18 mouse cellular contexts compared by ENCODE assay signal in genomic region chr12:112463209-112463608, GRCm38 (mm10). TPM values are rescaled to one million over a fixed set of nuclear protein-coding genes. Genes with fewer than 3 reads are reported as not detected.
A peak's percentile ranks its signal among the peaks of the same experiment; 100 is the strongest.
DNase-seq lines count a peak whose midpoint lies in the region; ATAC-seq and TF ChIP-seq lines count a peak whose summit lies in the region.
"Had no signal": no experiment of that assay in that cellular context is flagged by ENCODE, and none has a peak within 500 bp of the region (broad histone marks: within the 10 kb centered on the region; RNA-seq: fewer than 3 reads in every experiment).

No protein-coding gene starts in this region.

- no peak overlapping the region for H3K9ac ChIP-seq in hindbrain, postnatal 0 days (replicated peaks; ENCODE audit: low read length)
- no peak overlapping the region for H3K9ac ChIP-seq in hindbrain, embryonic 14.5 days
- H3K9ac ChIP-seq in midbrain, postnatal 0 days (replicated peaks; ENCODE audit: low read length, poor library complexity, severe bottlenecking): no peak overlapping the region
- H3K9ac ChIP-seq in ES-E14 (ENCODE audit: insufficient read depth, low read depth, low read length, poor library complexity, severe bottlenecking): no peak overlapping the region
- H3K9ac ChIP-seq: hindbrain, embryonic 15.5 days; lung, embryonic 15.5 days had no signal

- no peak overlapping the region for H3K27ac ChIP-seq in hindbrain, postnatal 0 days
- H3K27ac ChIP-seq in hindbrain, embryonic 14.5 days: no peak overlapping the region
- no peak overlapping the region for H3K27ac ChIP-seq in midbrain, postnatal 0 days (ENCODE audit: low read depth, low read length)
- no peak overlapping the region for H3K27ac ChIP-seq in midbrain, embryonic 10.5 days (replicated peaks)
- no peak overlapping the region for H3K27ac ChIP-seq in ES-E14 (ENCODE audit: insufficient read depth, low read depth, low read length, poor library complexity, severe bottlenecking)
- no peak overlapping the region for H3K27ac ChIP-seq in cortical plate, adult 2 months (ENCODE audit: insufficient read depth, low read length)
- H3K27ac ChIP-seq in cerebellum, adult 2 months (ENCODE audit: insufficient read depth, low read length): no peak overlapping the region
- H3K27ac ChIP-seq: hindbrain, embryonic 15.5 days; lung, embryonic 15.5 days had no signal

- TF ChIP-seq CTCF in hindbrain, postnatal 0 days (IDR thresholded peaks at IDR 0.05; ENCODE audit: low read depth): peak; percentile 43
- TF ChIP-seq CTCF in midbrain, postnatal 0 days (IDR thresholded peaks at IDR 0.05): peak; percentile 54
- TF ChIP-seq CTCF in cortical plate, adult 2 months (IDR thresholded peaks at IDR 0.05; ENCODE audit: extremely low read depth, insufficient read depth, low read length): peak; percentile 23; the same call in 1 of the 2 replicates
- no peak for TF ChIP-seq CTCF in cerebellum, adult 2 months (IDR thresholded peaks at IDR 0.05; ENCODE audit: borderline replicate concordance, insufficient read depth, low read depth, low read length)

- H3K27me3 ChIP-seq in hindbrain, postnatal 0 days (ENCODE audit: insufficient read depth, low read length): no peaks in the 10 kb centered on the region
- H3K27me3 ChIP-seq in hindbrain, embryonic 14.5 days (ENCODE audit: control insufficient read depth, insufficient read depth, low read length): peaks cover 4% of the 10 kb centered on the region; the same call in 1 of the 2 replicates
- H3K27me3 ChIP-seq in midbrain, postnatal 0 days (ENCODE audit: insufficient read depth, low read length): no peaks in the 10 kb centered on the region
- peaks cover 3% of the 10 kb centered on the region; the same call in 1 of the 2 replicates for H3K27me3 ChIP-seq in midbrain, embryonic 10.5 days (ENCODE audit: low read depth, poor library complexity, severe bottlenecking)
- H3K27me3 ChIP-seq in cerebellum, adult 2 months (ENCODE audit: control insufficient read depth, insufficient read depth, low read length): no peaks in the 10 kb centered on the region
- H3K27me3 ChIP-seq: lung, embryonic 15.5 days had no signal

- 75% methylated on average over 4 of the region's 4 CpGs for WGBS in hindbrain, postnatal 0 days
- WGBS in hindbrain, embryonic 14.5 days: 81% methylated on average over 4 of the region's 4 CpGs
- 79% methylated on average over 4 of the region's 4 CpGs for WGBS in midbrain, postnatal 0 days
- 79% methylated on average over 4 of the region's 4 CpGs for WGBS in midbrain, embryonic 10.5 days
- WGBS in cerebellum, adult 2 months: 86% methylated on average over 4 of the region's 4 CpGs

- H3K9me3 ChIP-seq in hindbrain, postnatal 0 days (ENCODE audit: low read length): no peaks in the 10 kb centered on the region
- no peaks in the 10 kb centered on the region for H3K9me3 ChIP-seq in hindbrain, embryonic 14.5 days (ENCODE audit: control insufficient read depth, low read length)
- H3K9me3 ChIP-seq in midbrain, postnatal 0 days (ENCODE audit: low read length): no peaks in the 10 kb centered on the region
- H3K9me3 ChIP-seq in midbrain, embryonic 10.5 days (replicated peaks): no peaks in the 10 kb centered on the region
- H3K9me3 ChIP-seq in ES-E14 (ENCODE audit: control insufficient read depth, insufficient read depth, low read depth, low read length): no peaks in the 10 kb centered on the region
- H3K9me3 ChIP-seq: hindbrain, embryonic 15.5 days; limb, embryonic 10.5 days; lung, embryonic 15.5 days; megakaryocyte, embryonic 14.5 days had no signal

- no peak for ATAC-seq in hindbrain, postnatal 0 days
- ATAC-seq in hindbrain, embryonic 14.5 days (ENCODE audit: low FRiP score): no peak
- no peak for ATAC-seq in midbrain, postnatal 0 days (ENCODE audit: low FRiP score)

- no peaks in the 10 kb centered on the region for H3K36me3 ChIP-seq in hindbrain, postnatal 0 days (ENCODE audit: insufficient read depth, low read length)
- H3K36me3 ChIP-seq in hindbrain, embryonic 14.5 days (replicated peaks; ENCODE audit: control insufficient read depth, insufficient read depth): no peaks in the 10 kb centered on the region
- H3K36me3 ChIP-seq in midbrain, postnatal 0 days (ENCODE audit: insufficient read depth, low read length): no peaks in the 10 kb centered on the region
- no peaks in the 10 kb centered on the region for H3K36me3 ChIP-seq in midbrain, embryonic 10.5 days
- H3K36me3 ChIP-seq in ES-E14 (ENCODE audit: control insufficient read depth, insufficient read depth, low read length, poor library complexity, severe bottlenecking): no peaks in the 10 kb centered on the region
- H3K36me3 ChIP-seq: hindbrain, embryonic 15.5 days; limb, embryonic 10.5 days; lung, embryonic 15.5 days had no signal

- H3K4me2 ChIP-seq in hindbrain, postnatal 0 days (ENCODE audit: low read depth, low read length): no peak overlapping the region
- no peak overlapping the region for H3K4me2 ChIP-seq in hindbrain, embryonic 14.5 days (replicated peaks)
- no peak overlapping the region for H3K4me2 ChIP-seq in midbrain, postnatal 0 days (ENCODE audit: low read depth, low read length, poor library complexity, severe bottlenecking)
- H3K4me2 ChIP-seq: hindbrain, embryonic 15.5 days; lung, embryonic 15.5 days had no signal

- in situ Hi-C loops in ES-E14 (cut with MboI; ENCODE audit: low sequenced_read_pairs in 2 of 2, unreplicated experiment in 2 of 2): no loop called here

- DNase-seq in hindbrain, postnatal 0 days (ENCODE audit: low spot score): no peak
- no peak for DNase-seq in hindbrain, embryonic 14.5 days (ENCODE audit: low spot score)
- no peak for DNase-seq in midbrain, postnatal 0 days (ENCODE audit: low spot score)
- no peak for DNase-seq in midbrain, embryonic 10.5 days (ENCODE audit: low spot score)
- DNase-seq in ES-E14 (ENCODE audit: low read depth, low spot score): peak; percentile 25
- no peak for DNase-seq in cerebellum, adult 2 months
- no peak for DNase-seq in adrenal gland, postnatal 14 days
- DNase-seq: adrenal gland, postnatal 10 days; heart, postnatal 10 days; right cerebral cortex, adult 18-20 months; spleen, adult 18-20 months had no signal

- peaks cover 2% of the 10 kb centered on the region; the same call in 1 of the 2 replicates for H3K4me1 ChIP-seq in hindbrain, postnatal 0 days (ENCODE audit: insufficient read depth, low read length)
- no peaks in the 10 kb centered on the region; the same call in 1 of the 2 replicates for H3K4me1 ChIP-seq in hindbrain, embryonic 14.5 days (replicated peaks; ENCODE audit: control insufficient read depth, insufficient read depth, low read length)
- H3K4me1 ChIP-seq in midbrain, postnatal 0 days (ENCODE audit: insufficient read depth, low read length): no peaks in the 10 kb centered on the region
- H3K4me1 ChIP-seq in midbrain, embryonic 10.5 days: peaks cover 15% of the 10 kb centered on the region
- H3K4me1 ChIP-seq in ES-E14 (ENCODE audit: control insufficient read depth in 2 of 2, insufficient read depth in 2 of 2, low read length in 2 of 2, poor library complexity in 1 of 2): no peaks in the 10 kb centered on the region; a peak in 1 of 4 replicates
- 0 out of 2 replicates have a peak, but pooled peaks cover under 1% of the 10 kb centered on the region for H3K4me1 ChIP-seq in cortical plate, adult 2 months (ENCODE audit: control insufficient read depth, insufficient read depth, low read length)
- no peaks in the 10 kb centered on the region; the same call in 1 of the 2 replicates for H3K4me1 ChIP-seq in cerebellum, adult 2 months (ENCODE audit: control insufficient read depth, insufficient read depth, low read length)
- H3K4me1 ChIP-seq: lung, embryonic 15.5 days had no signal

- no peak for TF ChIP-seq POLR2A in cortical plate, adult 2 months (IDR thresholded peaks at IDR 0.05; ENCODE audit: extremely low read depth, insufficient read depth, low read length)
- TF ChIP-seq POLR2A in cerebellum, adult 2 months (IDR thresholded peaks at IDR 0.05; ENCODE audit: borderline replicate concordance, insufficient read depth, low read length): no peak

- H3K4me3 ChIP-seq in hindbrain, postnatal 0 days (ENCODE audit: low read length): no peak overlapping the region
- no peak overlapping the region for H3K4me3 ChIP-seq in hindbrain, embryonic 14.5 days (replicated peaks; ENCODE audit: low read length)
- H3K4me3 ChIP-seq in midbrain, postnatal 0 days (ENCODE audit: low read depth, low read length): no peak overlapping the region
- H3K4me3 ChIP-seq in midbrain, embryonic 10.5 days: no peak overlapping the region
- no peak overlapping the region for H3K4me3 ChIP-seq in ES-E14 (ENCODE audit: insufficient read depth in 1 of 2, low read depth in 1 of 2, low read length in 2 of 2, poor library complexity in 1 of 2, severe bottlenecking in 1 of 2)
- H3K4me3 ChIP-seq in cortical plate, adult 2 months (ENCODE audit: insufficient read depth, low read length): no peak overlapping the region
- H3K4me3 ChIP-seq in cerebellum, adult 2 months (replicated peaks; ENCODE audit: insufficient read depth, low read depth, low read length): no peak overlapping the region
- H3K4me3 ChIP-seq: hindbrain, embryonic 15.5 days; limb, embryonic 10.5 days; lung, embryonic 15.5 days had no signal

RNA-seq across cellular contexts. Expression of gene A530016L24Rik, which starts 26.0 kb away (rescaled TPM):
- not detected in 2 replicates for total RNA-seq in hindbrain, postnatal 0 days (2014; rRNA removed)
- polyA plus RNA-seq in hindbrain, postnatal 0 days (2015; fragmentation: Nextera tagmentation; extraction: Ambion mirVana): 0.11 TPM in 1 of 2 replicates, not detected in the other
- 0.18 and 0.19 TPM in 2 replicates for polyA plus RNA-seq in hindbrain, embryonic 14.5 days (2014; fragmentation: Nextera tagmentation; extraction: Ambion mirVana)
- 0.05 TPM in 1 of 2 replicates, not detected in the other for total RNA-seq in midbrain, postnatal 0 days (2014; rRNA removed)
- polyA plus RNA-seq in midbrain, postnatal 0 days (2015; fragmentation: Nextera tagmentation; extraction: Ambion mirVana): 0.05 TPM in 1 of 2 replicates, not detected in the other
- not detected in 2 replicates for polyA plus RNA-seq in midbrain, embryonic 10.5 days (2016; fragmentation: Nextera tagmentation; extraction: Ambion mirVana)
- not detected in 2 replicates for total RNA-seq in ES-E14 (2012; rRNA removed)
- polyA plus RNA-seq in cortical plate, adult 2 months (2012; rRNA removed): 0.06 TPM in 1 of 2 replicates, not detected in the other
- polyA plus RNA-seq in cerebellum, adult 2 months (2012; rRNA removed): 0.08 TPM in 1 of 2 replicates, not detected in the other
- total RNA-seq in adrenal gland, postnatal 14 days (2021): 11.8 and 17.0 TPM in 2 replicates
- total RNA-seq: granulocyte monocyte progenitor cell, adult 5-6 weeks; monocyte, adult 5-6 weeks had no signal
- polyA plus RNA-seq: limb, embryonic 10.5 days had no signal

RNA-seq across cellular contexts. Expression of gene Tmem179, which starts 53.3 kb away (rescaled TPM):
- 134 and 141 TPM in 2 replicates for total RNA-seq in hindbrain, postnatal 0 days (2014; rRNA removed)
- 94.1 and 96.2 TPM in 2 replicates for polyA plus RNA-seq in hindbrain, postnatal 0 days (2015; fragmentation: Nextera tagmentation; extraction: Ambion mirVana)
- 64.6 and 72.2 TPM in 2 replicates for polyA plus RNA-seq in hindbrain, embryonic 14.5 days (2014; fragmentation: Nextera tagmentation; extraction: Ambion mirVana)
- total RNA-seq in midbrain, postnatal 0 days (2014; rRNA removed): 118 and 132 TPM in 2 replicates
- polyA plus RNA-seq in midbrain, postnatal 0 days (2015; fragmentation: Nextera tagmentation; extraction: Ambion mirVana): 124 and 126 TPM in 2 replicates
- polyA plus RNA-seq in midbrain, embryonic 10.5 days (2016; fragmentation: Nextera tagmentation; extraction: Ambion mirVana): 2.8 and 4.9 TPM in 2 replicates
- total RNA-seq in ES-E14 (2012; rRNA removed): 3.1 and 3.5 TPM in 2 replicates
- polyA plus RNA-seq in cortical plate, adult 2 months (2012; rRNA removed): 140 and 145 TPM in 2 replicates
- polyA plus RNA-seq in cerebellum, adult 2 months (2012; rRNA removed): 51.7 and 71.0 TPM in 2 replicates
- total RNA-seq in adrenal gland, postnatal 14 days (2021): 3.9 and 6.0 TPM in 2 replicates
- total RNA-seq: granulocyte monocyte progenitor cell, adult 5-6 weeks; heart, postnatal 10 days; monocyte, adult 5-6 weeks had no signal
- polyA plus RNA-seq: limb, embryonic 10.5 days had no signal
